Mouse (Mus musculus): Measurements from ENCODE around the gene Prkn. TPM values are rescaled to one million over a fixed set of nuclear protein-coding genes. Genes with fewer than 3 reads are reported as not detected.

Gene Prkn
- polyA plus RNA-seq, 1 experiment from 2014 or later = 1.6 TPM

GRCm38 (mm10) chr17:11029348-11029747 is 189.2 kb downstream of the Prkn start:
- no peak overlapping the region for H3K9ac ChIP-seq
- no peak overlapping the region for H3K4me2 ChIP-seq
- H3K36me3 ChIP-seq (ENCODE audit: poor library complexity, severe bottlenecking) = no peaks in the 10 kb centered on the region
- no peaks in the 10 kb centered on the region for H3K4me1 ChIP-seq
- no peak overlapping the region for H3K4me3 ChIP-seq
- 96% methylated on average over 4 of the region's 4 CpGs for WGBS
- no peaks in the 10 kb centered on the region for H3K9me3 ChIP-seq (replicated peaks)
- no peak overlapping the region for H3K27ac ChIP-seq
- no peak for ATAC-seq
- no peaks in the 10 kb centered on the region for H3K27me3 ChIP-seq

GRCm38 (mm10) chr17:11030936-11031335 is 190.8 kb downstream of the Prkn start:
- Histone ChIP-seq H3K36me3 (ENCODE audit: poor library complexity, severe bottlenecking) (no peaks in the 10 kb centered on the region), H3K27me3 (no peaks in the 10 kb centered on the region), H3K9ac (no peak overlapping the region), H3K4me1 (no peaks in the 10 kb centered on the region), H3K4me3 (no peak overlapping the region), H3K27ac (no peak overlapping the region), H3K4me2 (no peak overlapping the region), H3K9me3 (replicated peaks) (no peaks in the 10 kb centered on the region)
- WGBS = 82% methylated on average over 4 of the region's 4 CpGs
- no peak for ATAC-seq

GRCm38 (mm10) chr17:11032366-11032765 is 192.2 kb downstream of the Prkn start:
- H3K4me3 ChIP-seq = no peak overlapping the region

GRCm38 (mm10) chr17:11033594-11033993 is 193.4 kb downstream of the Prkn start:
- ATAC-seq = no peak
- H3K27ac ChIP-seq = no peak overlapping the region
- H3K9ac ChIP-seq = no peak overlapping the region
- H3K9me3 ChIP-seq (replicated peaks) = no peaks in the 10 kb centered on the region
- no peaks in the 10 kb centered on the region for H3K36me3 ChIP-seq (ENCODE audit: poor library complexity, severe bottlenecking)
- H3K27me3 ChIP-seq = no peaks in the 10 kb centered on the region
- no peaks in the 10 kb centered on the region for H3K4me1 ChIP-seq
- H3K4me3 ChIP-seq = no peak overlapping the region
- H3K4me2 ChIP-seq = no peak overlapping the region
- 40% methylated on average over 2 of the region's 2 CpGs for WGBS

More at GRCm38 (mm10) chr17:11032366-11032765, 192.2 kb downstream of the Prkn start:
- no peaks in the 10 kb centered on the region for H3K36me3 ChIP-seq (ENCODE audit: poor library complexity, severe bottlenecking)
- H3K27ac ChIP-seq = no peak overlapping the region
- WGBS = 86% methylated on average over 2 of the region's 2 CpGs
- no peak overlapping the region for H3K4me2 ChIP-seq
- H3K4me1 ChIP-seq = no peaks in the 10 kb centered on the region
- H3K9me3 ChIP-seq (replicated peaks) = no peaks in the 10 kb centered on the region
- H3K27me3 ChIP-seq = no peaks in the 10 kb centered on the region
- ATAC-seq = no peak
- no peak overlapping the region for H3K9ac ChIP-seq

- no peak overlapping the region for H3K4me2 ChIP-seq
- H3K27me3 ChIP-seq = no peaks in the 10 kb centered on the region
- no peak overlapping the region for H3K27ac ChIP-seq
- no peaks in the 10 kb centered on the region for H3K36me3 ChIP-seq (ENCODE audit: poor library complexity, severe bottlenecking)
- WGBS = 92% methylated on average over 1 of the region's 1 CpGs
- H3K9me3 ChIP-seq (replicated peaks) = no peaks in the 10 kb centered on the region
- H3K4me1 ChIP-seq = no peaks in the 10 kb centered on the region
- H3K4me3 ChIP-seq = no peak overlapping the region
- H3K9ac ChIP-seq = no peak overlapping the region
- no peak for ATAC-seq
Observed at GRCm38 (mm10) chr17:11038272-11038671, 198.1 kb downstream of the Prkn start.

- Histone ChIP-seq H3K9me3 (replicated peaks) (no peaks in the 10 kb centered on the region), H3K9ac (no peak overlapping the region), H3K4me1 (no peaks in the 10 kb centered on the region), H3K27me3 (no peaks in the 10 kb centered on the region), H3K36me3 (ENCODE audit: poor library complexity, severe bottlenecking) (no peaks in the 10 kb centered on the region), H3K4me2 (no peak overlapping the region), H3K27ac (no peak overlapping the region), H3K4me3 (no peak overlapping the region)
- WGBS = 87% methylated on average over 1 of the region's 1 CpGs
- no peak for ATAC-seq
Observed at GRCm38 (mm10) chr17:11058986-11059385, 218.8 kb downstream of the Prkn start.

GRCm38 (mm10) chr17:11067076-11067703 is 227.0 kb downstream of the Prkn start:
- WGBS = under 1% methylated on average over 16 of the region's 16 CpGs
- Histone ChIP-seq H3K36me3 (ENCODE audit: poor library complexity, severe bottlenecking) (no peaks in the 10 kb centered on the region), H3K4me2 (peak overlapping the region; percentile 55), H3K27me3 (no peaks in the 10 kb centered on the region), H3K4me3 (peak overlapping the region; percentile 17; the same call in 1 of the 2 replicates), H3K4me1 (peaks cover 26% of the 10 kb centered on the region), H3K27ac (peak overlapping the region; percentile 83), H3K9ac (peak overlapping the region; percentile 45; the same call in 1 of the 2 replicates), H3K9me3 (replicated peaks) (no peaks in the 10 kb centered on the region)
- peak; percentile 58 for ATAC-seq

GRCm38 (mm10) chr17:11067704-11068475 is 227.7 kb downstream of the Prkn start:
- Histone ChIP-seq H3K9ac (peak overlapping the region; percentile 45), H3K4me2 (peak overlapping the region; percentile 55), H3K4me3 (peak overlapping the region; percentile 17; the same call in 1 of the 2 replicates), H3K27ac (peak overlapping the region; percentile 83), H3K9me3 (replicated peaks) (no peaks in the 10 kb centered on the region), H3K27me3 (no peaks in the 10 kb centered on the region), H3K36me3 (ENCODE audit: poor library complexity, severe bottlenecking) (no peaks in the 10 kb centered on the region), H3K4me1 (peaks cover 26% of the 10 kb centered on the region)
- peak; percentile 94 for ATAC-seq
- under 1% methylated on average over 14 of the region's 14 CpGs for WGBS

- peaks cover 37% of the 10 kb centered on the region for H3K4me1 ChIP-seq
- no peaks in the 10 kb centered on the region for H3K27me3 ChIP-seq
- no peaks in the 10 kb centered on the region for H3K36me3 ChIP-seq (ENCODE audit: poor library complexity, severe bottlenecking)
- H3K9ac ChIP-seq = no peak overlapping the region
- H3K4me3 ChIP-seq = no peak overlapping the region
- H3K27ac ChIP-seq = no peak overlapping the region
- ATAC-seq = no peak
- no peak overlapping the region for H3K4me2 ChIP-seq
- H3K9me3 ChIP-seq (replicated peaks) = no peaks in the 10 kb centered on the region
Observed at GRCm38 (mm10) chr17:11070996-11071395, 230.8 kb downstream of the Prkn start.

- H3K27ac ChIP-seq = no peak overlapping the region
- no peak overlapping the region; the same call in 1 of the 2 replicates for H3K4me2 ChIP-seq
- peak; percentile 83 for ATAC-seq
- no peaks in the 10 kb centered on the region for H3K9me3 ChIP-seq (replicated peaks)
- no peak overlapping the region for H3K9ac ChIP-seq
- 11% methylated on average over 6 of the region's 6 CpGs for WGBS
- H3K4me3 ChIP-seq = no peak overlapping the region
- no peaks in the 10 kb centered on the region for H3K36me3 ChIP-seq (ENCODE audit: poor library complexity, severe bottlenecking)
- H3K27me3 ChIP-seq = no peaks in the 10 kb centered on the region
- peaks cover 22% of the 10 kb centered on the region for H3K4me1 ChIP-seq
Observed at GRCm38 (mm10) chr17:11076319-11076903, 236.2 kb downstream of the Prkn start.

GRCm38 (mm10) chr17:11086492-11086891 is 246.3 kb downstream of the Prkn start:
- 42% methylated on average over 1 of the region's 1 CpGs for WGBS
- peak; percentile 51; the same call in 1 of the 2 replicates for ATAC-seq

GRCm38 (mm10) chr17:11087088-11087487 is 246.9 kb downstream of the Prkn start:
- Histone ChIP-seq H3K36me3 (ENCODE audit: poor library complexity, severe bottlenecking) (no peaks in the 10 kb centered on the region), H3K4me3 (no peak overlapping the region), H3K9me3 (replicated peaks) (no peaks in the 10 kb centered on the region), H3K4me1 (peaks cover 16% of the 10 kb centered on the region), H3K27ac (no peak overlapping the region), H3K9ac (no peak overlapping the region), H3K4me2 (no peak overlapping the region), H3K27me3 (no peaks in the 10 kb centered on the region)
- WGBS = 85% methylated on average over 5 of the region's 5 CpGs
- ATAC-seq = no peak

More at GRCm38 (mm10) chr17:11086492-11086891, 246.3 kb downstream of the Prkn start:
- H3K4me2 ChIP-seq = no peak overlapping the region
- H3K36me3 ChIP-seq (ENCODE audit: poor library complexity, severe bottlenecking) = no peaks in the 10 kb centered on the region
- no peaks in the 10 kb centered on the region for H3K27me3 ChIP-seq
- H3K4me3 ChIP-seq = no peak overlapping the region
- H3K9ac ChIP-seq = no peak overlapping the region
- H3K27ac ChIP-seq = no peak overlapping the region
- H3K9me3 ChIP-seq (replicated peaks) = no peaks in the 10 kb centered on the region
- peaks cover 16% of the 10 kb centered on the region for H3K4me1 ChIP-seq

Data from forebrain, embryonic 13.5 days (tissue).